Mouse (Mus musculus) c-Kit-positive CD71-negative TER-119-negative erythroid progenitor cells, embryonic 14.5 days (primary cell): ENCODE measurements around the gene Ccdc167.

Experiments used
- DNase-seq: peaks from one replicate; pipeline ENCODE4 v3.0.0-alpha.2; 2013; ENCODE audit warnings: low read depth

Gene Ccdc167

DNA sequence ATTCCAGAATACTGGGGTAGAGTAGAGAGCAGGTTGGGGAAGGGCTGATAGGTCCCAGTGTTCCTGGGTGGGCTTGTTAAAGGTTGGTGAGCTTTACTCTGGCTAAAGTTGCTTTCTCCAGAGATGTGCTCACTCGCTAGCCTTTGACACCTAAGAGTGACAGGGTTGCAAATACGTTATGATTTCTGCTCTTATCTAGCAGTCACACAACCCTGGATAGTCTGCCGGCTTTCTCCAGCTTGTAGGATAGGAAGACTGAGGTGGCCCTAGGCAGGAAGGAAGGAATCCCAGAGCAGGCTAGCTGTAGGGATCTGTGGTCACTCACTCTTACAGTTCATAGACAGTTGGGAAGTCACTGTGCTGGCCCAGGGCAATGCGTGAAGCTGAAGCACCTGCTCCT is 32.6 kb downstream of the Ccdc167 start:
- DNase-seq, result no peak

GRCm38 (mm10) chr17:29683127-29683526 is 33.7 kb downstream of the Ccdc167 start:
- DNase-seq, result no peak

- no peak for DNase-seq
Observed at GRCm38 (mm10) chr17:29682261-29682660, 34.6 kb downstream of the Ccdc167 start.

DNA sequence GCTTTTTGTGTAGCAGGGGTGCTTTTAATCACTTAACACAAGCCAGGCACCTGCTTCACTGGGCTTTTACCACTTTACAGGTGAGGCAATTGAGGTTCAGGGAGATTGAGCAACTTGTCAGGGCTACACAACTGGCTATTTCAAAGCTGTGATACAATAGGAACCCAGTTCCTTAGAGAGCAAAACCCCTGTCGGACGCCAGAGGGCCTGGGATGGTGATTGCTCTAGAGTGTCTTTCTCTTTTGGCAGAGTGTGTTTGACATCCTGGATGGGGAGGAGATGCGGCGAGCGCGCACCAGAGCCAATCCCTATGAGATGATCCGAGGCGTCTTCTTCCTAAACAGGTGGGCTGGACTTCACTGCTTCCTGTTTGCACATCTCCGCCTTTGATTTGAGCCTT is 35.2 kb downstream of the Ccdc167 start:
- no peak for DNase-seq

- DNase-seq, result no peak
Observed at GRCm38 (mm10) chr17:29680921-29681320, 35.9 kb downstream of the Ccdc167 start.

GRCm38 (mm10) chr17:29680174-29680573 is 36.7 kb downstream of the Ccdc167 start:
- no peak for DNase-seq

GRCm38 (mm10) chr17:29679038-29679767 is 37.6 kb downstream of the Ccdc167 start:
- DNase-seq, result no peak

- no peak for DNase-seq
Observed at GRCm38 (mm10) chr17:29678526-29678925, 38.3 kb downstream of the Ccdc167 start.

- DNase-seq, result no peak
Observed at GRCm38 (mm10) chr17:29673325-29673724, 43.5 kb downstream of the Ccdc167 start.

DNA sequence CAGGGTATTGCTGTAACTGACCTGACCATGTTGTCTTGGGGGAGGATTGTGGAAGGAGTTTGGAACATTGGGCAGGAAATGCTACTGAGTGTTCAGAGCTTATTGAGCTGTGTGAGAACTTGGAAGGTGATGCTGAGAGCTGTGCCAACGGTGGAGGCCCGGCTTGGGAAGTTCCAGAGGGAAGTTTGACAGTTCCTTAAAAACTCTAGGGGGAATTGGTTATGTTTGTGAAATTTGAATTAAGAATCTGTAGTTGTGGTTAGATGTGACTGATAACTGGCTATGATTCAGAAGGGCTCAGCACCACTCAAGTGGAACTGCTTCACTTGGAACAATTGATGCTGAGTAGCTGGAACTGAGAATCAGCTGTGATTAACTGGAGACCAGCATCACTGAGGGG is 45.8 kb downstream of the Ccdc167 start:
- no peak for DNase-seq

DNA sequence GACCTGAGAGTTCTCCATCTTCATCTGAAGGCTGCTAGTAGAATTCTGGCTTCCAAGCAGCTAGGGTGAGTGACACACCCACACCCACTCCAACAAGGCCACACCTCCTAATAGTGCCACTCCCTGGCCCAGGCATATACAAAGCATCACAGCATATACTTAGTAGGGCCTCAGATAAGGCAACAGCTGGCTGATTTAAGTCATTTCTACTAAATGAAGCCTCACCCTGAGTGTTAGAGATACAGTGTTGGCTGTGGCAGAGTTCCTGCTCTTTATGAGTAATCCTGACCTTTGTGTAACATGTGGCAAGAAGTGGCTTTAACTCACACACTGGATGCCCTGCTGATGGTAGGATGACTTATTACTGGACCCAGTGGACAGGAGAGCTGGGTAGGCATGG is 46.9 kb downstream of the Ccdc167 start:
- DNase-seq, result peak; percentile 22

DNA sequence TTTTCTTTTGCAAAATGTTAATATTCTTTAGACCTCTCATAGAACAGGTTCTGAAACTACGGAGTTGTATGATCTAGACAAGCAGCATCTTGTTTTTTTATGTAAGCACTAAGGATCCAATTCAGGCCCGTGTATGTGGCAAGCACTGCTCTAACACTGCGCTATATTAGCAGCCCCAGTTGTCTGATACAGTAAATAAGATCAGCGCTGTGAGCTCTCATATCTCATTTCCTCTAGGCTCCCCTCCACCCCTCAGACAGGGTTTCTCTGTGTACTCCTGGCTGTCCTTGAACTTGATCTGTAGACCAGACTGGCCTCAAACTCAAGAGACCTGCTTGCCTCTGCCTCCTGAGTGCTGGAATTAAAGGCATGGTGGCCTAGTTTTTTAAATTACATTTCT is 47.8 kb downstream of the Ccdc167 start:
- DNase-seq, result no peak

DNA sequence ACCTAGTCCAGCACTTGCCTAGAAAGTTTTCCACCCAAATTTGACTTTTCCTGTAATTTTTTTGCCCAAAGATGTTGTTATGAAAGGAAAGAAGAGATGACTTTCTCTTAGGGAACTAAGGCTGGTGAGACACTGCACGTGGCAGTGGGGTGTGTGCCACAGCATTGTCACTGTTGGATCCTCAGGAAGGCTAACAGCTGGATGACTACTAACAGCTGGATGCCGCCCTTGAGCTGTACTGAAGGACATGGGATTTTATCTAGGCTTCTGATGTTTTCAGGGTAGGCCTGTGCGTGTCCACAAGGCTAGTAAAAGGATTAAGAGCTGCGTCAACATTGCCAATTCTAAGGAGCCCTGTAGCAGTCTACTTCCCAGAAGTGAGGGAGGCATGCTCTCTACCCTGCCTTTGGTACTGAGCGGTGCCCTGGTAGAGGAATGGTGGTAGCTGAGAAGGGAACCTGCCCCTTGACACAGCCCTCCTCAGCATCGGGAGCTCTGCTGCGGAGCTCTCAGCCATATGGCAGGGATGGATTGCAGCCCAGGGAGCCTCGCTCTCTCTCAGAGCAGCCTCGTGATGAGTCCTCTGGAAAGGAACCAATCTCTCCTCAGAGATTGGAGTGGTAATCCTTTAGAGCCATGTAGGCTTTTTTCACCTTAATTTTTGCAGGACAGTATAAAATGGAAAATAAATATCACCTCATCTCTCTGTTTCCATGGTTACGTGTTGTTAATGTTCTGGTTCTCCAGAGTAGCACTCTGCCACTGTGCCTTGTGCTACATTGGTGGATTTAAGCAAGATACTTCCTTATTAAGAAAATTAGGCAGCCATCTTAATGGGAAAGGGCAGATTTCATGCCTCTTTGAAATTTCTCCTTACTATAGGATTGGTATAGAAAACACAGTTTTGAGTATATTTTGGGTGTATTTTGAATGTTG is 48.5 kb downstream of the Ccdc167 start:
- DNase-seq, result no peak

- no peak for DNase-seq
Observed at GRCm38 (mm10) chr17:29662145-29662544, 54.7 kb downstream of the Ccdc167 start.

DNA sequence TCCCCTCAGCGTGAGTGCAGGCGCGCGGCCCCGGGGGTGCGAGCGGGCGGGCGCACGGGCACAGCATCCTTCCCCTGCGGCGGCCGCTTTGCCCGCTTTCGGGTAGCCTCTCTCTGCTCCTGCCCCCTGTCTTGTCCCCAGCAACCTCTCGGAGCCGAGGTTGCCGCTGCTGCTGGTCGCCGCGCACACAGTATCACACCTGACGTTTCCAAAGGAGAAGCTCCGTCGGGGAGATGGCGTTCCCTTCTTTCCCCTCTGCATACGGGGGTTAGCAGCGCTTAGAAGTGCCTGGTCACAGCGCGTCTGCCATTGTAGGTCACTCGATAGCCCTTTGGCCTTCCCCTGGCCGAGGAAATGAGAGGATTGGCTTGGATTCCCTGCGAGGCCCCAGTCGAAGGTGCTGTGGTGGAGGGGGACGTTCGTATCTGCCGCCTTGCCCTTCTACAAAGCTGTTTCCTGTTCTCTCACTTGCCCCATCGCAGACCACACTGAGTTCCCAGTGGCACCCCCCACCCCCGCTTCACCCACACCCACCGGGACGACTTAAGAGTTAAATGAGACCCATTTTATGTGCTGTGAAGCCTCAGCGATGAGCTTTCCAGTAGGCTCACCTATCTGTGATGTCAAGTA is 56.0 kb downstream of the Ccdc167 start:
- DNase-seq, result no peak

GRCm38 (mm10) chr17:29660076-29660761 is 56.6 kb downstream of the Ccdc167 start, which contains the start of gene Cmtr1:
Gene Cmtr1, plus strand, starts transcription at chr17:29660595.
- peak; percentile 93 for DNase-seq

DNA sequence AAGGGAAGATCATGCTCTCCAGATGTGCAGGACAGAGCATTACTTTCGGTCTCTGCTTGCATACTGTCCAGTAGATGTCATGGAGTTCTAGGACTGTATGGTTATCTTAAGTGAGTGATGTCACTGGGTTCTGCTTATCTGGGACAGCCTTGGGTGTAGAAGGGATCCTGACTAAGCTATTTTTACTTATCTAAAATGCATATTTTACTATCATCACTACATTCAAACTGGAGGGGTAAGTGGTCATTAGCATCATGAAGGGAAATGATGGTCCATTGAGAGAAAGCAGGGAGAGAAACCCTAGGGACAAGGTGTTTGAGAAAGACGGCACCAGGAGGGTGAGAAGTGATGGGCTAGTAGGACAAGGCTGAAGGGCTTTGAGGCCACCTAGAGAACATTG is 58.6 kb downstream of the Ccdc167 start:
- no peak for DNase-seq

GRCm38 (mm10) chr17:29642219-29642618 is 74.6 kb downstream of the Ccdc167 start:
- no peak for DNase-seq

DNA sequence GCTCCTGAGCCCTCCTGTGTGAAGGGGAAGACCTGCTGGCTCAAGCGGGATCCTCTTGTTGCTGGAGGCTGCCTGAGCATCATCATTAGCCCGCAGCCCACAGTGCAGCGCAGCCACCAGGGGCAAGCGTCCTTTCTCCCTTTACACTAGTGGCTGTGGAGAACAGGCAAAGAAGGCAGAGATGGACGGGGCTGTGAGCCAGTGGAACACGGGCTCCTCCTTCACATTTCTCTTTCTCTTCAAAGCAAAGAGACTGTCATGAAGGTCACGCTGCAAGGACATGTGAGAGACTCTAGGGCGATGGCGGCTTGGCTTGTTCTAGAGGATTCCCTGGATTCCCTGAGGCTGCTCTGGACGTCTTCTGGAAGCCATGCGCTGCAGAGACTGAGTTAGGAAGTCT is 75.9 kb downstream of the Ccdc167 start:
- no peak for DNase-seq

DNA sequence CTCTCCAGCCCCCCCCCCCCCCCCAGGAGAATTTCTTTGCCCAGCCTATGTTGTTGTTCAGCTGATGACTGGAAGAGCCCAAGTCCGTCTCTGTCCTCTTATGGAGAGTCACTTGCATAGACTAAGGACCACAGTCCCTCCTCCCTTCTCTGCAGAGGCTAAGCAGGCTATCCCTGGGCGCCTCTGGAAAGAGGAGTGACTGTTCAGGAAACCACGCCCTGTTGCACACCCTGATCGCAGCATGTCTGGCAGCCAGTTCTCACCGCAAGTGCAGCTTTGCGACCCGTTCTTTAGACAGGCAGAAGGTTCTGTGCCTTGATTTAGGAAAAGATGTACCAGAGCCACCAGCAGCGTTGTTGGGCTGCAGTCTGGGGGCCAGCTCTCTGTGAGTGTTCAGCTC is 78.9 kb downstream of the Ccdc167 start:
- DNase-seq, result no peak

- DNase-seq, result no peak
Observed at GRCm38 (mm10) chr17:29637377-29637776, 79.5 kb downstream of the Ccdc167 start.
